Mouse (Mus musculus) midbrain, embryonic 16.5 days (tissue): ENCODE measurements around the gene Gm364. TPM values are rescaled to one million over a fixed set of nuclear protein-coding genes. Genes with fewer than 3 reads are reported as not detected.

ENCODE experiments used
- ATAC-seq: fragments of 200-750 bp; cut with Nextera tagmentation; 2 replicates; pipeline ENCODE4 v1.8.0; 2017; ENCODE audit warnings: moderate TSS enrichment
- H3K27ac ChIP-seq: fragments of 300-500 bp; sonication (generic); 2 replicates; pipeline ENCODE4 v1.5.1; 2014; ENCODE audit warnings: mild to moderate bottlenecking, low read length, mixed read lengths
- H3K27me3 ChIP-seq: fragments of 300-500 bp; sonication (generic); 2 replicates; pipeline ENCODE4 v1.6.1; 2014; ENCODE audit warnings: low read depth, low read length, mixed read lengths; ENCODE audit not compliant: control insufficient read depth, insufficient read depth
- H3K36me3 ChIP-seq: fragments of 300-500 bp; sonication (generic); 2 replicates; pipeline ENCODE4 v1.6.1; 2014; ENCODE audit warnings: mild to moderate bottlenecking, low read length, moderate library complexity, mixed read lengths; ENCODE audit not compliant: control insufficient read depth, insufficient read depth
- H3K4me1 ChIP-seq: fragments of 300-500 bp; sonication (generic); 2 replicates; pipeline ENCODE4 v1.6.1; 2014; ENCODE audit warnings: mild to moderate bottlenecking, low read length, mixed read lengths; ENCODE audit not compliant: control insufficient read depth, insufficient read depth
- H3K4me2 ChIP-seq: fragments of 300-500 bp; sonication (generic); 2 replicates; pipeline ENCODE4 v1.6.1; 2014; ENCODE audit warnings: mild to moderate bottlenecking, low read length, mixed read lengths
- H3K4me3 ChIP-seq: fragments of 300-500 bp; sonication (generic); 2 replicates; pipeline ENCODE4 v1.5.1; 2014; ENCODE audit warnings: low read depth, mild to moderate bottlenecking, low read length, moderate library complexity, mixed read lengths
- H3K9ac ChIP-seq: fragments of 300-500 bp; sonication (generic); 2 replicates; pipeline ENCODE4 v1.6.1; 2014; ENCODE audit warnings: low read depth, low read length, mixed read lengths
- H3K9me3 ChIP-seq: fragments of 300-500 bp; sonication (generic); replicated peaks from 2 replicates; pipeline ENCODE4 v1.6.1; 2014; ENCODE audit warnings: mild to moderate bottlenecking, low read length, mixed read lengths; ENCODE audit not compliant: control insufficient read depth, poor library complexity, severe bottlenecking
- WGBS: fragments of 180-500 bp; shearing (Covaris S2); extraction: QIAGEN DNeasy Blood & Tissue Kit; methylation state at CpG from one replicate; pipeline ENCODE4 v1.1.7; 2014; 5-methylcytosine and 5-hydroxymethylcytosine counted together
- polyA plus RNA-seq: library from polyadenylated mRNA; unstranded; fragments of >200 nt; fragmentation: Nextera tagmentation; extraction: Ambion mirVana; gene quantifications from 2 replicates; pipeline ENCODE4 v1.2.1, GENCODE M21; 2015

Gene Gm364
- polyA plus RNA-seq, 1 experiment from 2014 or later, result not detected

- Histone ChIP-seq H3K9ac (peak within 1 kb of the TSS; percentile 80), H3K9me3 (no peaks in the 10 kb centered on the region), H3K27ac (peak within 1 kb of the TSS; percentile 93), H3K36me3 (no peaks in the 10 kb centered on the region), H3K4me2 (peak within 1 kb of the TSS; percentile 58), H3K27me3 (no peaks in the 10 kb centered on the region), H3K4me3 (peak within 1 kb of the TSS; percentile 58), H3K4me1 (peaks cover 3% of the 10 kb centered on the region; the same call in 1 of the 2 replicates)
- ATAC-seq, result peak; percentile 97
- 16% methylated on average over 50 of the region's 50 CpGs for WGBS
Observed at GRCm38 (mm10) chrX:57392367-57393246, 16.3 kb upstream of the Gm364 start, which contains the start of gene Rbmx. Gene Rbmx, minus strand, starts transcription at chrX:57393036.

- no peak overlapping the region for H3K9ac ChIP-seq
- 26% methylated on average over 7 of the region's 7 CpGs for WGBS
- peak; percentile 64 for ATAC-seq
Observed at GRCm38 (mm10) chrX:57393412-57393811, 15.5 kb upstream of the Gm364 start.

GRCm38 (mm10) chrX:57401388-57401787 lies 7.6 kb upstream of the Gm364 start:
- Histone ChIP-seq H3K4me2 (no peak overlapping the region), H3K36me3 (no peaks in the 10 kb centered on the region), H3K27ac (no peak overlapping the region), H3K4me3 (no peak overlapping the region), H3K9ac (no peak overlapping the region), H3K4me1 (no peaks in the 10 kb centered on the region), H3K9me3 (no peaks in the 10 kb centered on the region), H3K27me3 (no peaks in the 10 kb centered on the region)
- 83% methylated on average over 1 of the region's 1 CpGs for WGBS
- ATAC-seq, result no peak

More at GRCm38 (mm10) chrX:57393412-57393811, 15.5 kb upstream of the Gm364 start:
- H3K4me2 ChIP-seq, result peak overlapping the region; percentile 50
- no peaks in the 10 kb centered on the region for H3K27me3 ChIP-seq
- H3K4me1 ChIP-seq, result peaks cover 3% of the 10 kb centered on the region; the same call in 1 of the 2 replicates
- no peaks in the 10 kb centered on the region for H3K36me3 ChIP-seq
- no peaks in the 10 kb centered on the region for H3K9me3 ChIP-seq
- peak overlapping the region; percentile 15 for H3K4me3 ChIP-seq
- 0 out of 2 replicates have a peak overlapping the region, but pooled peaks have one; percentile 19 for H3K27ac ChIP-seq

- H3K9me3 ChIP-seq, result no peaks in the 10 kb centered on the region
- ATAC-seq, result no peak
- H3K4me1 ChIP-seq, result no peaks in the 10 kb centered on the region
- no peak overlapping the region for H3K27ac ChIP-seq
- H3K4me2 ChIP-seq, result no peak overlapping the region
- H3K36me3 ChIP-seq, result no peaks in the 10 kb centered on the region
- H3K9ac ChIP-seq, result no peak overlapping the region
- no peak overlapping the region for H3K4me3 ChIP-seq
- no peaks in the 10 kb centered on the region for H3K27me3 ChIP-seq
Observed at GRCm38 (mm10) chrX:57403651-57404050, 5.3 kb upstream of the Gm364 start.

GRCm38 (mm10) chrX:57431610-57432009 lies 22.7 kb downstream of the Gm364 start:
- H3K9ac ChIP-seq, result no peak overlapping the region
- no peak overlapping the region for H3K27ac ChIP-seq
- WGBS, result 5% methylated on average over 2 of the region's 2 CpGs
- no peaks in the 10 kb centered on the region for H3K9me3 ChIP-seq
- no peak for ATAC-seq
- H3K4me3 ChIP-seq, result no peak overlapping the region
- no peaks in the 10 kb centered on the region for H3K4me1 ChIP-seq
- no peak overlapping the region for H3K4me2 ChIP-seq
- H3K27me3 ChIP-seq, result no peaks in the 10 kb centered on the region
- no peaks in the 10 kb centered on the region for H3K36me3 ChIP-seq

GRCm38 (mm10) chrX:57433897-57434296 lies 24.9 kb downstream of the Gm364 start:
- Histone ChIP-seq H3K9me3 (no peaks in the 10 kb centered on the region), H3K27me3 (no peaks in the 10 kb centered on the region), H3K4me1 (no peaks in the 10 kb centered on the region), H3K36me3 (no peaks in the 10 kb centered on the region), H3K4me2 (no peak overlapping the region), H3K9ac (no peak overlapping the region), H3K4me3 (no peak overlapping the region), H3K27ac (no peak overlapping the region)
- WGBS, result 91% methylated on average over 2 of the region's 2 CpGs
- no peak for ATAC-seq

GRCm38 (mm10) chrX:57503634-57504033 lies 94.7 kb downstream of the Gm364 start, which contains the start of gene Gpr101:
Gene Gpr101, minus strand, starts transcription at chrX:57503757.
- no peaks in the 10 kb centered on the region for H3K36me3 ChIP-seq
- H3K27ac ChIP-seq, result no peak within 1 kb of the TSS
- 15% methylated on average over 20 of the region's 28 CpGs for WGBS
- H3K27me3 ChIP-seq, result no peaks in the 10 kb centered on the region
- peak; percentile 84 for ATAC-seq
- H3K4me3 ChIP-seq, result peak within 1 kb of the TSS; percentile 44
- no peaks in the 10 kb centered on the region for H3K9me3 ChIP-seq
- no peaks in the 10 kb centered on the region for H3K4me1 ChIP-seq
- H3K9ac ChIP-seq, result peak within 1 kb of the TSS; percentile 56
- peak within 1 kb of the TSS; percentile 77 for H3K4me2 ChIP-seq

- H3K4me3 ChIP-seq, result no peak overlapping the region
- no peaks in the 10 kb centered on the region for H3K9me3 ChIP-seq
- 82% methylated on average over 1 of the region's 1 CpGs for WGBS
- H3K9ac ChIP-seq, result no peak overlapping the region
- no peaks in the 10 kb centered on the region for H3K4me1 ChIP-seq
- no peak overlapping the region for H3K27ac ChIP-seq
- no peaks in the 10 kb centered on the region for H3K27me3 ChIP-seq
- H3K4me2 ChIP-seq, result no peak overlapping the region
- H3K36me3 ChIP-seq, result no peaks in the 10 kb centered on the region
- no peak for ATAC-seq
Observed at GRCm38 (mm10) chrX:57506247-57506646, 97.3 kb downstream of the Gm364 start.
